Mouse (Mus musculus) ES-E14 (cell line): ENCODE data around the gene Pms2.

Experiments
- CHD2 ChIP-seq: IDR thresholded peaks from 2 replicates; pipeline ENCODE4 v1.6.1; 2014; ENCODE audit warnings: mild to moderate bottlenecking, low read depth, low read length, inconsistent platforms
- ZC3H11A ChIP-seq: IDR thresholded peaks from 2 replicates; pipeline ENCODE4 v1.6.1; 2012; ENCODE audit warnings: low read depth, mild to moderate bottlenecking, inconsistent platforms, low read length, borderline replicate concordance

- TF ChIP-seq CHD2 (no peak), ZC3H11A (no peak)
These were observed 31.8 kb downstream of the Pms2 start for GRCm38 (mm10) chr5:143941588-143941987.
